Mouse (Mus musculus) embryonic fibroblast, embryonic 13.5 days (primary cell): ENCODE data around the gene Gpank1. TPM values are rescaled to one million over a fixed set of nuclear protein-coding genes. Genes with fewer than 3 reads are reported as not detected.
"Not testable (repeated sequence)": the region's sequence is repeated elsewhere in the genome, so short reads cannot be mapped to it uniquely, and the experiment has no call there.

ENCODE experiments used
- H3K27ac ChIP-seq: 2 replicates; pipeline ENCODE4 v1.5.1; 2012; ENCODE audit warnings: low read length, control low read depth, inconsistent platforms; ENCODE audit not compliant: insufficient read depth
- H3K4me1 ChIP-seq: 2 replicates; pipeline ENCODE4 v1.6.1; 2011; ENCODE audit warnings: low read length; ENCODE audit not compliant: control insufficient read depth, insufficient read depth
- H3K4me3 ChIP-seq: 2 replicates; pipeline ENCODE4 v1.5.1; 2011; ENCODE audit warnings: mild to moderate bottlenecking, control low read depth, low read length; ENCODE audit not compliant: insufficient read depth
- CTCF ChIP-seq: IDR thresholded peaks from 2 replicates; pipeline ENCODE4 v1.5.1; 2011; ENCODE audit warnings: mild to moderate bottlenecking, control low read depth, low read length, moderate library complexity, borderline replicate concordance; ENCODE audit not compliant: insufficient read depth
- POLR2A ChIP-seq: IDR thresholded peaks from 2 replicates; pipeline ENCODE4 v1.6.1; 2011; ENCODE audit warnings: low read depth, mild to moderate bottlenecking, control low read depth, low read length, moderate library complexity
- polyA plus RNA-seq: library from polyadenylated mRNA; stranded (reverse); fragments of >200 nt; gene quantifications from 2 replicates; pipeline ENCODE4 v1.2.4, GENCODE M21; 2011; ENCODE audit warnings: low read depth; ENCODE audit not compliant: missing spikeins, insufficient read length

The Gpank1 gene
- polyA plus RNA-seq, 1 experiment: 8.9 TPM

- TF ChIP-seq CTCF (0 out of 2 replicates have a peak, but pooled peaks have one; percentile 2), POLR2A (no peak)
Measured at GRCm38 (mm10) chr17:35115046-35116019, 5.9 kb upstream of the Gpank1 start, which contains the start of gene Ly6g5b. Ly6g5b (minus strand) TSS chr17:35115428.

GRCm38 (mm10) chr17:35120745-35121142, 511 bp upstream of the Gpank1 start:
- TF ChIP-seq POLR2A: no peak
- no peak for TF ChIP-seq CTCF
- H3K27ac ChIP-seq: no peak overlapping the region
- H3K4me3 ChIP-seq: peak overlapping the region; percentile 97
- peaks cover 3% of the 10 kb centered on the region; the same call in 1 of the 2 replicates for H3K4me1 ChIP-seq

More at GRCm38 (mm10) chr17:35115046-35116019, 5.9 kb upstream of the Gpank1 start, which contains the start of gene Ly6g5b:
- Histone ChIP-seq H3K4me1 (no peaks in the 10 kb centered on the region), H3K27ac (no peak within 1 kb of the TSS), H3K4me3 (no peak within 1 kb of the TSS)

- H3K4me1 ChIP-seq: peaks cover 4% of the 10 kb centered on the region; the same call in 1 of the 2 replicates
- TF ChIP-seq POLR2A: no peak
- no peak for TF ChIP-seq CTCF
- H3K4me3 ChIP-seq: peak within 1 kb of the TSS; percentile 97
- peak within 1 kb of the TSS; percentile 56 for H3K27ac ChIP-seq
Measured at GRCm38 (mm10) chr17:35121871-35122303, 632 bp downstream of the Gpank1 start, which contains the start of gene Csnk2b. Csnk2b (minus strand) TSS chr17:35122053.

GRCm38 (mm10) chr17:35123287-35123686, 2.0 kb downstream of the Gpank1 start:
- H3K4me3 ChIP-seq, H3K27ac ChIP-seq: not testable (repeated sequence)
- peaks cover 11% of the 10 kb centered on the region; the same call in 1 of the 2 replicates for H3K4me1 ChIP-seq

GRCm38 (mm10) chr17:35124261-35124896, 3.1 kb downstream of the Gpank1 start:
- H3K4me1 ChIP-seq: peaks cover 11% of the 10 kb centered on the region; the same call in 1 of the 2 replicates
- H3K27ac ChIP-seq, H3K4me3 ChIP-seq: not testable (repeated sequence)

GRCm38 (mm10) chr17:35125081-35125480, 3.8 kb downstream of the Gpank1 start:
- peaks cover 11% of the 10 kb centered on the region; the same call in 1 of the 2 replicates for H3K4me1 ChIP-seq
- TF ChIP-seq CTCF: no peak
- no peak for TF ChIP-seq POLR2A
- H3K27ac ChIP-seq: no peak overlapping the region
- no peak overlapping the region for H3K4me3 ChIP-seq

- Histone ChIP-seq H3K27ac (no peak overlapping the region), H3K4me1 (peaks cover 11% of the 10 kb centered on the region; the same call in 1 of the 2 replicates), H3K4me3 (peak overlapping the region; percentile 64; the same call in 1 of the 2 replicates)
- no peak for TF ChIP-seq POLR2A
- no peak for TF ChIP-seq CTCF
Measured at GRCm38 (mm10) chr17:35125578-35125977, 4.3 kb downstream of the Gpank1 start.

- H3K4me1 ChIP-seq: peaks cover 11% of the 10 kb centered on the region; the same call in 1 of the 2 replicates
- H3K4me3 ChIP-seq: peak within 1 kb of the TSS; percentile 64
- no peak for TF ChIP-seq CTCF
- TF ChIP-seq POLR2A: peak; percentile 89
- peak within 1 kb of the TSS; percentile 19 for H3K27ac ChIP-seq
Measured at GRCm38 (mm10) chr17:35126206-35126611, 5.0 kb downstream of the Gpank1 start, which contains the start of gene D17H6S53E. D17H6S53E (plus strand) TSS chr17:35126373.

GRCm38 (mm10) chr17:35127017-35127416, 5.8 kb downstream of the Gpank1 start:
- Histone ChIP-seq H3K4me3 (peak overlapping the region; percentile 64), H3K27ac (peak overlapping the region; percentile 19; the same call in 1 of the 2 replicates), H3K4me1 (peaks cover 11% of the 10 kb centered on the region; the same call in 1 of the 2 replicates)
- TF ChIP-seq CTCF: no peak
- TF ChIP-seq POLR2A: no peak
